Mouse (Mus musculus) spleen, postnatal 10 days (tissue): ENCODE data around the gene Sstr2.

Experiments
- DNase-seq, 2 experiments: peaks; one replicate each; pipeline ENCODE4 v3.0.0; 2021 to 2022; ENCODE audit warnings: low spot score in 2 of 2

Sstr2 gene

GRCm38 (mm10) chr11:113618672-113619419, at the start of gene Sstr2:
Gene Sstr2 (plus strand): TSS chr11:113619342.
- DNase-seq, result peak; percentile 57 to 83

GRCm38 (mm10) chr11:113571616-113572015, 47.5 kb upstream of the Sstr2 start:
- DNase-seq, result no peak

GRCm38 (mm10) chr11:113572641-113573040, 46.5 kb upstream of the Sstr2 start:
- no peak for DNase-seq

- DNase-seq, result no peak
Measured at GRCm38 (mm10) chr11:113577221-113577620, 41.9 kb upstream of the Sstr2 start.

- no peak for DNase-seq
Measured at GRCm38 (mm10) chr11:113583879-113584661, 35.1 kb upstream of the Sstr2 start.

GRCm38 (mm10) chr11:113586423-113586822, 32.7 kb upstream of the Sstr2 start:
- DNase-seq, result no peak

- no peak for DNase-seq
Measured at GRCm38 (mm10) chr11:113588936-113589335, 30.2 kb upstream of the Sstr2 start.

GRCm38 (mm10) chr11:113595144-113595543, 24.0 kb upstream of the Sstr2 start:
- no peak for DNase-seq

GRCm38 (mm10) chr11:113597632-113598031, 21.5 kb upstream of the Sstr2 start:
- no peak for DNase-seq

GRCm38 (mm10) chr11:113600526-113601245, 18.5 kb upstream of the Sstr2 start:
- DNase-seq, result no peak

- DNase-seq, result no peak
Measured at GRCm38 (mm10) chr11:113601616-113602343, 17.4 kb upstream of the Sstr2 start.

- no peak for DNase-seq
Measured at GRCm38 (mm10) chr11:113607556-113607955, 11.6 kb upstream of the Sstr2 start.

- no peak for DNase-seq
Measured at GRCm38 (mm10) chr11:113609581-113609980, 9.6 kb upstream of the Sstr2 start.

- no peak for DNase-seq
Measured at GRCm38 (mm10) chr11:113610266-113610665, 8.9 kb upstream of the Sstr2 start.

- no peak for DNase-seq
Measured at GRCm38 (mm10) chr11:113611112-113611646, 8.0 kb upstream of the Sstr2 start.

GRCm38 (mm10) chr11:113611664-113612611, 7.2 kb upstream of the Sstr2 start:
- peak; percentile 15 to 71 for DNase-seq

GRCm38 (mm10) chr11:113614476-113614875, 4.7 kb upstream of the Sstr2 start:
- no peak for DNase-seq

- peak; percentile 48 to 87 for DNase-seq
Measured at GRCm38 (mm10) chr11:113617132-113617911, 1.8 kb upstream of the Sstr2 start.

GRCm38 (mm10) chr11:113618303-113618671, 855 bp upstream of the Sstr2 start:
- DNase-seq, result no peak
